Mouse (Mus musculus) Patski (cell line): ENCODE results near the gene Agap2. TPM values are rescaled to one million over a fixed set of nuclear protein-coding genes. Genes with fewer than 3 reads are reported as not detected.

ENCODE experiments used
- ATAC-seq: fragments of 100-300 bp; one replicate; pipeline ENCODE4 v1.8.0; 2021
- CTCF ChIA-PET: fragments of 350-600 bp; sonication (Branson Sonifier 250); formaldehyde crosslinking; loops from one replicate; lab custom pipeline; 2022; ENCODE audit warnings: inconsistent platforms; lab: Charles Lee
- POLR2A ChIA-PET: fragments of 350-600 bp; sonication (Branson Sonifier 250); formaldehyde crosslinking; loops from one replicate; lab custom pipeline; 2022; ENCODE audit warnings: antibody characterized with exemption, inconsistent platforms; lab: Charles Lee
- DNase-seq: peaks from one replicate; pipeline ENCODE4 v3.0.0-alpha.2; 2011; ENCODE audit warnings: low read depth, low spot score
- H3K27me3 ChIP-seq: fragments of 371-371 bp; one replicate; pipeline ENCODE4 v1.5.1; 2021
- CTCF ChIP-seq: fragments of 100-300 bp; IDR thresholded peaks from one replicate; pipeline ENCODE4 v1.5.1; 2021
- in situ Hi-C: fragments of 300-500 bp; cut with MboI; formaldehyde crosslinking; loops from 3 replicates; pipeline ENCODE4 v1.11.1; 2018; ENCODE audit warnings: low pct_unique_long_range_greater_than_20kb, mixed read lengths
- polyA plus RNA-seq: library from polyadenylated mRNA; unstranded; gene quantifications from one replicate; pipeline ENCODE4 v1.2.3, GENCODE M21; 2021

The Agap2 gene
- polyA plus RNA-seq, 1 experiment from 2014 or later = 1.4 TPM

DNA sequence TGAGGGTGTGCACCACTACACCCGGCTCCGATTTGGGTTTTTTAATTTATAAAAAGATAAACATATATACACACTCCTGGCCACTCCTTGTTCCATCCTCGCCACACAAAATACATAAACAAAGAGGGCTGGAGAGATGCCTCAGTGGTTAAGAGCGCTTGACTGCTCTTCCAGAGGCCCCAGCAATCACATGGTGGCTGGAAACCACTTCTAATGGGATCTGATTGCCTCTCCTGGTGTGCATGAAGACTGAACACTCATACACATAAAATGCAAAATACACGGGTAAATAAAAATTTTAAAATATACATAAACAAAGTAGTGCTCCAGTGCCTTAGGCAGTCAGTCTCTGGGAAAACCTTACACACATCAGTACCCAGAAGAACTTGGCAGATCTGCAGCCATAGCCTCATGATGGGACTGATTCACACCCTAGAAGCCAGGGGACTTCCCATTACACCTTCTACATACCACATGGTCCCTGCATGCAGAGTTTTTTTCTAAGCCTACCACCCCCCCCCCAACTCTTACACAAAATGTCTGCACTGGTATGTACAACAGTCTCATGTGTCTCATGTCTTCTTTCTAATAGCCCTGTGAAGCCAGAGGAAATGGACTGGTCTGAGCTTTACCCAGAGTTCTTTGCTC is 32.5 kb upstream of the Agap2 start:
- ChIA-PET POLR2A (interaction anchor here (0.6 to 2.8 kb wide), 3 partner anchors 12 to 327 kb away, joined by 4 to 19 read pairs (median 10); partner anchors contain the start of genes Inhbc and Tsfm), CTCF (interaction anchor here (1.2 to 2.7 kb wide), 3 partner anchors 10 to 15 kb away, joined by 4 to 13 read pairs (median 13); no protein-coding TSS in a partner anchor)
- DNase-seq = no peak
- ATAC-seq = peak; percentile 38
- H3K27me3 ChIP-seq = no peaks in the 10 kb centered on the region
- in situ Hi-C loops = no loop called here
- no peak for TF ChIP-seq CTCF

DNA sequence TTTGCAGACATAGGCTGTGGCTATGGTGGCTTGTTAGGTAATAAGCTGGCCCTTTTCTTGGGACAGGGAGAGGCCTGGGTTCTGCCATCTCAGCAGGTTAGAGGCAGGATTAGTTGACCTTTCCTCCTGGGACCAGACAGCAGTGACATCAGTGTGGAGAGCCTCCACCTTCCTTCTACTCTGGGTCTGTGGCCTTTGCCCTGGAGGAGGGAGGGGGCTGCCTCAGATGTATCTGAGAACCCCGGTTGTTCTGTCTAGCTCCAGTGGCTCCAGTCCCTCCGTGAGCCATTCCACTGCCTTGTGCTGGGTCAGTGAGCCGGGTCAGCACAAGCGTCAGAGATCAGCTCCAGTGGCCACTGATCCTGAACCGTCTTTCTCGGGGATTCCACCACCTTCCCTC is 31.9 kb upstream of the Agap2 start:
- CTCF ChIA-PET = interaction anchor here (1.2 to 2.7 kb wide), 2 partner anchors 10 to 15 kb away, joined by 4 to 13 read pairs; no protein-coding TSS in a partner anchor
- no peak for ATAC-seq
- no peak for TF ChIP-seq CTCF
- no peak for DNase-seq
- no peaks in the 10 kb centered on the region for H3K27me3 ChIP-seq
- POLR2A ChIA-PET = interaction anchor here (0.6 kb wide), 1 partner anchor 327 kb away, joined by 4 read pairs; the partner anchor contains the start of gene Inhbc
- in situ Hi-C loops = no loop called here

DNA sequence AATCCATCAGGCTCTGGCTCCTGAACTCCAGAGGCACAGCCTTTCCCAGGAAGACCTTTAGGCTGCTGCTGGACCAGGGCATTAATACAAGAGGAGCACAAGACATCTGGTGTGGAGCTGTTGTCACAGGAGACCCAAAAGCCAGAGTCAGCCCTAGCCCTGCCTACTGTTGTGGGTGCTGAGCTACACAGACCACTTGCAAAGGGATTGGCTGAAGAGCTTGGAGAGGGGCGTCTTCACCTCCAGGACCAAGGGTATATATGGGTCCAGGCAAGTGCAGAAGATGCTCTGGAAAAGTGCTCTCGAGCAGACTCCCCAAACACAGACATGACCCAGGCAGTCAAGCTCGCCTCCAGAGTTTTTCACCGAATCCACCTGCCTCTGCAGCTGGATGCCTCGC is 27.1 kb upstream of the Agap2 start, which contains the start of gene Cyp27b1:
Gene Cyp27b1, plus strand, starts transcription at position 297 of the 400 bp plus-strand sequence.
- CTCF ChIA-PET = interaction anchor here (3.0 kb wide), 1 partner anchor 10 kb away, joined by 13 read pairs; no protein-coding TSS in a partner anchor
- in situ Hi-C loops = no loop called here
- POLR2A ChIA-PET = no interaction called here
- ATAC-seq (no peak), DNase-seq (no peak)
- no peak for TF ChIP-seq CTCF
- H3K27me3 ChIP-seq = no peaks in the 10 kb centered on the region

DNA sequence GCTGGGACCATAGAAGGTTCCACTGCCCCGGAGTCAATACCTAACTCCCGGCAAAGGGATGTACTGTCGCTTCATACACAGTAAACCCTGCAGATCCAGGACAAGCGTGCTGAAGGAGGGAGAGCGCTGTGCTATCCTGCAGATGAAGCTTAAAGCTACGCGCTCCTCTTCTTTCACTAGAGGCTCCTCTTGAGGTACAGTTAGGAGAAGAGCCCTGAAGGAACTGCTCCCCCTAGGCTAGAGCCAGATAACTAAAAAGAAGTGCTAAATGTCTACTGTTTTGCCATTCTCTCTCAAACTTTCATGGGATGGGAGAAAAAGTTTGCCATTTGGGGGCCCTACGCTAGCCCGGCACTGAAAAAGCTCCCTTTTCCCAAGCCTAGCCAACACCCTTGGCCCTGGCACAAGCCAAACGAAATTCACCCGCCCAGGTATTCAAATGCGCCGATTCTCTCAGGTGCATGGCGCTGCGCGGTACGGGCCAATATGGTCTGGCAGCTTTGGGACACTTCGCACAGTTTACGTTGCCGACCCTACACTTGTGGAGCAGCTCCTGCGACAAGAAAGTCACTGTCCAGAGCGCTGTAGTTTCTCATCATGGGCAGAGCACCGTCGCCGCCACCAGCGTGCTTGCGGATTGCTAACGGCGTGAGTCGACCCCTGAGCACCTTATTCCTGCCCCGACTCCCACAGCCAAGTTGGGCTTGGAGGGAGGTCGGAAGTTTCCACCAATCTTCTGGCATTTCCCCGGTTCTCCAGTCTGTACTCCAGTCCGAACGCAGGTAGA is 26.3 kb upstream of the Agap2 start:
- POLR2A ChIA-PET = no interaction called here
- H3K27me3 ChIP-seq = no peaks in the 10 kb centered on the region
- DNase-seq (no peak), ATAC-seq (no peak)
- TF ChIP-seq CTCF = no peak
- in situ Hi-C loops = no loop called here
- CTCF ChIA-PET = interaction anchor here (1.0 to 3.0 kb wide), 2 partner anchors 9 to 130 kb away, joined by 3 to 13 read pairs; no protein-coding TSS in a partner anchor

DNA sequence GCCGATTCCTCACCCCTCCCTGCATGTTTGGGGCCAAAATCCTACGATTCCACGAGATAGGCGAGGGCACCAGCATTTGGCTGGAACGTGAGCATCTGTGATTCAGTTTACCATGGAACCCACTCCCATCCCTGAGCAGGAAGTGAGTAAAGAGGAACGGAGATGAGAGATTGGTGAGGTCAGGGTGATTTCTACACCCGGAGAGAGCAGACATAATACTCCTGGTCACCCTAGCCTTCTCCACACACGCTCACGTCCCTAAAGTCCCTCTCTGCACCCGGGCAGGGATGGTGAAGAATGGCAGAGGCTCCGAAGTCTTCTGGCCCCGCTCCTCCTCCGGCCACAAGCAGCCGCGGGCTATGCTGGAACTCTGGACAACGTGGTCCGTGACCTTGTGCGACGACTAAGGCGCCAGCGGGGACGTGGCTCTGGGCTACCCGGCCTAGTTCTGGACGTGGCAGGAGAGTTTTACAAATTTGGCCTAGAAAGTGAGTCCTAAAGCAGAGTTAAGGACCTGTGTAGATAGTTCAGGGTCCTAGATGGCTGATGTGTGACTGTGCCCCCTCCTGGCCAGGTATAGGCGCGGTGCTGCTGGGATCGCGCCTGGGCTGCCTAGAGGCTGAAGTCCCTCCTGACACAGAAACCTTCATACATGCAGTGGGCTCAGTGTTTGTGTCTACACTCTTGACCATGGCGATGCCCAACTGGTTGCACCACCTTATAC is 25.5 kb upstream of the Agap2 start:
- DNase-seq (no peak), ATAC-seq (no peak)
- no peaks in the 10 kb centered on the region for H3K27me3 ChIP-seq
- no peak for TF ChIP-seq CTCF
- ChIA-PET CTCF (interaction anchor here (1.0 to 3.0 kb wide), 2 partner anchors 9 to 131 kb away, joined by 3 to 13 read pairs; no protein-coding TSS in a partner anchor), POLR2A (no interaction called here)
- in situ Hi-C loops = loop anchor here (25.0 kb wide), 1 partner anchor 613 kb away; the partner anchor contains the start of genes Nab2 and Nemp1

DNA sequence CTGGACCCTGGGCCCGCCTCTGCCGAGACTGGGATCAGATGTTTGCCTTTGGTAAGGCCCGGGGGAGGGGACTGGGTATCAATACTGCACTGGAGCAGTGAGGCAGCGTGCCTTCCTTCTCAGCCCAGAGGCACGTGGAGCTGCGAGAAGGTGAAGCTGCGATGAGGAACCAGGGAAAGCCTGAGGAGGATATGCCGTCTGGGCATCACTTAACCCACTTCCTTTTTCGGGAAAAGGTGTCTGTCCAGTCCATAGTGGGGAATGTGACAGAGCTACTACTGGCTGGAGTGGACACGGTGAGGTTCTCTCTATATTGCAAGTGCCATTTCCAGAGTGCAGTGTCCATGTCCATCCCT is 25.0 kb upstream of the Agap2 start:
- CTCF ChIA-PET = interaction anchor here (3.0 kb wide), 1 partner anchor 8 kb away, joined by 13 read pairs; no protein-coding TSS in a partner anchor
- TF ChIP-seq CTCF = no peak
- DNase-seq (no peak), ATAC-seq (no peak)
- H3K27me3 ChIP-seq = no peaks in the 10 kb centered on the region
- in situ Hi-C loops = loop anchor here (25.0 kb wide), 1 partner anchor 612 kb away; the partner anchor contains the start of genes Nab2 and Nemp1
- POLR2A ChIA-PET = no interaction called here

DNA sequence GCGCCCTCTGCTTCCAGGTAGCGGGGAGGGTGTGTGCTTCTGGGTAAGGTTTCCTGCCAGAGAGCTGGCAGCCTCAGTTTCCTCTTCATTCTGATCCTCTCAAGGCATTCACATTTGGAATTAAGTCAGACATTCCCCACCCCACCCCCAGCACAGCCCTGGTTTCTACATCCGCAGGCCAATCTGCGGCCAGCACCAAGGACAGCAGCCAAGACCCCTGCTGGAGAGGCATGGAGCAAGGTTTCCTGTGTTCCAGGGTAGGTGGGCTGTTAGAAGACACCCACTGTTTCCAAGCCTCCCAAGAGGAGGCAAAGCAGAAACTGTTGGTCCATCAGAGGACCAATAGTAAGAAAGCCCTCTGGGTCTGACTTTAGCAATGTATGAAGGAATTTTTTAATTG is 20.4 kb upstream of the Agap2 start:
- ChIA-PET CTCF (no interaction called here), POLR2A (no interaction called here)
- TF ChIP-seq CTCF = no peak
- ATAC-seq (no peak), DNase-seq (no peak)
- H3K27me3 ChIP-seq = no peaks in the 10 kb centered on the region
- in situ Hi-C loops = loop anchor here (25.0 kb wide), 1 partner anchor 608 kb away; the partner anchor contains the start of genes Nab2 and Nemp1

DNA sequence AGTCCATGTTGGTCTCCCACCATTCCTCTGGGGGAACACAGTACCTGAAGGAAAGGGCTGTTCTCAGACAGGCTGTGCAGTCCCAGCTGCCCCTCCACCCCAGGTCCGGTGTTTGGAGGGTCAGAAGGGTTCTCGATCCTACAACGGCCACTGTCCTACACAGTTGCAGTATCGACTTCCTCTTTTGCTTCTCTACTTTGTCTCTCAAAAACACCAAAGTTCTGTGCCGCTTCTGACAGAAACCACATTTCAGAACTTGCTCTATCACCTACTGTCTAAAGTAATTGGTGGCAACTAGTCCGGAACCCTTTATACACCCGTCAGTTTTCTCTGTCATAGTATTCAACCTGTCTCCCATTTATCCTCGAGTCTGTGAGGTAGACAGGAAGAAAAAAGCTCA is 19.7 kb upstream of the Agap2 start:
- ChIA-PET CTCF (no interaction called here), POLR2A (no interaction called here)
- ATAC-seq (no peak), DNase-seq (no peak)
- TF ChIP-seq CTCF = no peak
- in situ Hi-C loops = loop anchor here (25.0 kb wide), 1 partner anchor 607 kb away; the partner anchor contains the start of genes Nab2 and Nemp1
- H3K27me3 ChIP-seq = no peaks in the 10 kb centered on the region

DNA sequence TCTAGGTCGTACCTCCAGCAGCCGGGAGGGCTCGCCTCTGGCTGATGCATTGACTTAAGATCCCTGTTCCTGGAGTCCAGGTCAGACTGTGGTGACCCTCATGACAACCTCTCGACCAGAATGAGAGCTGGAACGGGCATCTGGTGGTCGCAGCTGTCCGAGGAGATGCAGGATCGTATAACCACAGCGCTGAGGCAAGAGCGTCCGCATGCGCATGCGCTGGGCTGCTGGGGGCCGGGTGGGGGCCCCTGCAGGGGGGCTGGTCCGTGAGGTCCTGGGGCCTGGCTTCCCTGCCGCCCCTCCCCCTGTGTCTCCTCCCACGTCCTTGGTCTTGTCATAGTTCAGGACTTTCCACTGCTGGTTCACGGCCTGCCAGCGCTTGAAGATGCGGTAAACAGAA is 18.6 kb upstream of the Agap2 start:
- in situ Hi-C loops = loop anchor here (25.0 kb wide), 1 partner anchor 606 kb away; the partner anchor contains the start of genes Nab2 and Nemp1
- ATAC-seq (no peak), DNase-seq (no peak)
- H3K27me3 ChIP-seq = no peaks in the 10 kb centered on the region
- POLR2A ChIA-PET = interaction anchor here (0.9 to 2.3 kb wide), 2 partner anchors 12 to 16 kb away, joined by 3 to 10 read pairs; partner anchors contain the start of genes Eef1akmt3 and Mettl1
- TF ChIP-seq CTCF = no peak
- CTCF ChIA-PET = no interaction called here
